Mouse (Mus musculus): ENCODE data around the gene Krt24. TPM values are rescaled to one million over a fixed set of nuclear protein-coding genes. Genes with fewer than 3 reads are reported as not detected.
A peak's percentile ranks its signal among the peaks of the same experiment; 100 is the strongest.
"Not testable (repeated sequence)": the region's sequence is repeated elsewhere in the genome, so short reads cannot be mapped to it uniquely, and the experiment has no call there.

The Krt24 gene
- polyA plus RNA-seq, 1 experiment from 2014 or later = not detected

DNA sequence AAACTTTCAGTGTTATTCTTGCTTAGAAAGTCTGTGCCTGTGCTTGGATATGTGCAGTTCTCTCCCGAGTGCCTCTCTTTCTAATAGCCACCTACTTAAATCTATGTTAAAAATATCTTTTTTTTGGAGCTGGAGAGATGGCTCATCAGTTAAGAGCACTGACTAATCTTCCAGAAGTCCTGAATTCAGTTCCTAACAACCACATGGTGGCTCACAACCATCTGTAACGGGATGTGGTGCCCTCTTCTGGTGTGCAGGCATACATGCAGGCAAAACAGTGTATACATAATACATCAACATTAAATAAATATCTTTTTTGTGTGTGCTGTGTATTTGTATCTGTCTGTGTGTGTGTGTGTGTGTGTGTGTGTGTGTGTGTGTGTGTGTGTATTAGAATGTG lies 31.2 kb downstream of the Krt24 start:
- Histone ChIP-seq H3K9me3 (ENCODE audit: control insufficient read depth, low read length) (no peaks in the 10 kb centered on the region), H3K4me1 (ENCODE audit: control insufficient read depth in 2 of 2, insufficient read depth in 2 of 2, low read length in 2 of 2) (0 out of 4 replicates have a peak, but pooled peaks cover 0 to 2% of the 10 kb centered on the region in 2 experiments), H3K36me3 (ENCODE audit: control insufficient read depth, insufficient read depth, low read length) (no peaks in the 10 kb centered on the region), H3K4me2 (ENCODE audit: low read length) (no peak overlapping the region), H3K27me3 (ENCODE audit: control insufficient read depth, insufficient read depth, low read length) (no peaks in the 10 kb centered on the region), H3K4me3 (ENCODE audit: control insufficient read depth in 1 of 2, insufficient read depth in 1 of 2, low read depth in 1 of 2, low read length in 2 of 2) (no peak overlapping the region), H3K27ac (replicated peaks in 1 of 2; ENCODE audit: control insufficient read depth in 1 of 2, insufficient read depth in 1 of 2, low read depth in 2 of 2, low read length in 2 of 2) (no peak overlapping the region), H3K9ac (ENCODE audit: low read length) (no peak overlapping the region)
- 60% methylated on average over 2 of the region's 2 CpGs for WGBS
- ATAC-seq (ENCODE audit: insufficient number of reproducible peaks, insufficient read depth, low FRiP score, low read depth) = no peak

DNA sequence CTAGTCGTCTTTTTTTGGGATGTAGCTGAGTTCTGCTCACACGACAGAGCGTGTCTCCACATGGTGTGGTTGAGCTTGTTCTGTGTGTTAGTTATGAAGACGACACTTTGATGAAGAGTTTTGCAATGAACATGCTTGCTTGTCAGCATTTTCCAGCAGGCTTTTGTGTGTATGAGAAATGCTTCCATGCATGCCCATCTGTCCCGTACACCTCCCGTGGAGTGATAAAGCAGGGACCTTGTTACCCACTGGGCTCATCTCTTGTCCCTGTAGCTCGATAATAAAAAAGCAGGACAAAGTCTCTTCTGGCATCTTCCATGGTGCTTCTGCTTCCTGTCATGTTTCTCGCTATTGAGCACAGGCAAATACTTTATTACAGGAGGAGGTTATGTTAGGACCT lies 32.4 kb downstream of the Krt24 start:
- Histone ChIP-seq H3K4me3 (ENCODE audit: control insufficient read depth in 1 of 2, insufficient read depth in 1 of 2, low read depth in 1 of 2, low read length in 2 of 2) (no peak overlapping the region), H3K4me2 (ENCODE audit: low read length) (no peak overlapping the region), H3K27me3 (ENCODE audit: control insufficient read depth, insufficient read depth, low read length) (no peaks in the 10 kb centered on the region), H3K9me3 (ENCODE audit: control insufficient read depth, low read length) (no peaks in the 10 kb centered on the region), H3K36me3 (ENCODE audit: control insufficient read depth, insufficient read depth, low read length) (no peaks in the 10 kb centered on the region), H3K9ac (ENCODE audit: low read length) (no peak overlapping the region), H3K27ac (replicated peaks in 1 of 2; ENCODE audit: control insufficient read depth in 1 of 2, insufficient read depth in 1 of 2, low read depth in 2 of 2, low read length in 2 of 2) (no peak overlapping the region), H3K4me1 (ENCODE audit: control insufficient read depth in 2 of 2, insufficient read depth in 2 of 2, low read length in 2 of 2) (0 out of 4 replicates have a peak, but pooled peaks cover 0 to 2% of the 10 kb centered on the region in 2 experiments)
- WGBS = 72% methylated on average over 8 of the region's 8 CpGs
- no peak for ATAC-seq (ENCODE audit: insufficient number of reproducible peaks, insufficient read depth, low FRiP score, low read depth)

DNA sequence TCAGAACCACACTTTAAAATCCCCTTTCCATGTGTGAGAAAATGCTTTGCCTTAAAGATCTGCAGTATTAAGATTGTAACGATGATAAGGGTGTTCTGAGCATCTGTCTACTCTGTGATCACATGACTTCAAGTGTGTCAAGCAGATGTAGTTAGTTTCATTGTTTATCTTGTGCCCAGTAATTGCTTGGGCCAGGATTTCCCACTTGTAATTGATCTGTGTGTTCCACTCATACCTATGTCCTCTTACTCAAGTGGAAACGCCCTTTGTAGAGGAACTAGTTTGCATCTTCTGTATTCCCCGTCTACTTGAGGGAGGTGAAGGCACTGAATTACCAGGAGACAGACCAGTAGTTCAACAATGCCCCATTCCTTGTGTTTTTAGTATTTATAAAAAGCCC lies 34.4 kb downstream of the Krt24 start:
- Histone ChIP-seq H3K27me3 (ENCODE audit: control insufficient read depth, insufficient read depth, low read length) (no peaks in the 10 kb centered on the region), H3K9me3 (ENCODE audit: control insufficient read depth, low read length) (no peaks in the 10 kb centered on the region), H3K27ac (replicated peaks in 1 of 2; ENCODE audit: control insufficient read depth in 1 of 2, insufficient read depth in 1 of 2, low read depth in 2 of 2, low read length in 2 of 2) (no peak overlapping the region), H3K9ac (ENCODE audit: low read length) (no peak overlapping the region), H3K36me3 (ENCODE audit: control insufficient read depth, insufficient read depth, low read length) (no peaks in the 10 kb centered on the region), H3K4me3 (ENCODE audit: control insufficient read depth in 1 of 2, insufficient read depth in 1 of 2, low read depth in 1 of 2, low read length in 2 of 2) (no peak overlapping the region), H3K4me1 (ENCODE audit: control insufficient read depth in 2 of 2, insufficient read depth in 2 of 2, low read length in 2 of 2) (0 out of 4 replicates have a peak, but pooled peaks cover 0 to 2% of the 10 kb centered on the region in 2 experiments), H3K4me2 (ENCODE audit: low read length) (no peak overlapping the region)
- 61% methylated on average over 3 of the region's 3 CpGs for WGBS
- no peak for ATAC-seq (ENCODE audit: insufficient number of reproducible peaks, insufficient read depth, low FRiP score, low read depth)

DNA sequence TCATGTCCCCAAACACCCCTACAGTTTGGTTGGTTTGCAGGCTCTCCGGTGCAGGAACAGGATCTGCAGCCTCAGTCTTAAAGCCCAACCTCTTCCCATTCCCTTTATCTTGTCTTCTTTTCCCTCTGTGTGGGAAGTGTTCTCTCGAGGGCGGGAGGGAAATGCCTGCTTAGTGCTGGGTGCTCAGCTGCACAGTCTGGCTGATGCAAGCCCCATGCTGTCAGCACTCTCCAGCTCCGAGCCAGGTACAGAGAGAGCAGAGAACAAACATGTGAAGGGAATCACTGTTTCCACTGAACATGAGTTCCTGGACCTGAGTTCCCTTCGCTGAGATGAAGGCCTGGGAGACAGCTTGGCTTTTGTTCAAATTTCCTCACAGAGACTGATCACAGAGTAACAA lies 34.8 kb downstream of the Krt24 start:
- Histone ChIP-seq H3K4me1 (ENCODE audit: control insufficient read depth in 2 of 2, insufficient read depth in 2 of 2, low read length in 2 of 2) (0 out of 4 replicates have a peak, but pooled peaks cover 0 to 2% of the 10 kb centered on the region in 2 experiments), H3K9ac (ENCODE audit: low read length) (no peak overlapping the region), H3K36me3 (ENCODE audit: control insufficient read depth, insufficient read depth, low read length) (no peaks in the 10 kb centered on the region), H3K27ac (replicated peaks in 1 of 2; ENCODE audit: control insufficient read depth in 1 of 2, insufficient read depth in 1 of 2, low read depth in 2 of 2, low read length in 2 of 2) (no peak overlapping the region), H3K27me3 (ENCODE audit: control insufficient read depth, insufficient read depth, low read length) (no peaks in the 10 kb centered on the region), H3K4me3 (ENCODE audit: control insufficient read depth in 1 of 2, insufficient read depth in 1 of 2, low read depth in 1 of 2, low read length in 2 of 2) (no peak overlapping the region), H3K9me3 (ENCODE audit: control insufficient read depth, low read length) (no peaks in the 10 kb centered on the region), H3K4me2 (ENCODE audit: low read length) (no peak overlapping the region)
- no peak for ATAC-seq (ENCODE audit: insufficient number of reproducible peaks, insufficient read depth, low FRiP score, low read depth)
- WGBS = 23% methylated on average over 5 of the region's 5 CpGs

DNA sequence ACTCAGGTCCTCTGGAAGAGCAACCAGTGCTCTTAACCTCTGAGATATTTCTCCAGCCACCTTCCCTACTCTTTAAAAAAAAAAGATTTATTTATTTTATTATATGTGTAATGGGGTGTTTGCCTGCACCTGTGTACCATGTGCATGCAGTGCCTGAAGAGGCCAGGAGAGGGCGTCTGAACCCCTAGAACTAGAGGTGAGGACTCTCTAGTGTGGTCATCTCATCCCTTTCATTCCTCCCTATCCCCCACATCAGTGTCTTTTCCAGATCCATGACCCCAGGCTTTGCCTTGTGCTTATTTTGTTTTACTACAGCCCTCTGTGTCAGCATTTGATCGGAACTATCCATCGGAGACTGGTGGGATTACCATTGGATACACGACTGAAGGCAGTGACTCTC lies 35.9 kb downstream of the Krt24 start:
- H3K36me3 ChIP-seq (ENCODE audit: control insufficient read depth, insufficient read depth, low read length) = no peaks in the 10 kb centered on the region
- H3K27ac ChIP-seq (replicated peaks in 1 of 2; ENCODE audit: control insufficient read depth in 1 of 2, insufficient read depth in 1 of 2, low read depth in 2 of 2, low read length in 2 of 2) = no peak overlapping the region
- 0 out of 4 replicates have a peak, but pooled peaks cover 0 to 2% of the 10 kb centered on the region in 2 experiments for H3K4me1 ChIP-seq (ENCODE audit: control insufficient read depth in 2 of 2, insufficient read depth in 2 of 2, low read length in 2 of 2)
- H3K27me3 ChIP-seq (ENCODE audit: control insufficient read depth, insufficient read depth, low read length) = no peaks in the 10 kb centered on the region
- no peaks in the 10 kb centered on the region for H3K9me3 ChIP-seq (ENCODE audit: control insufficient read depth, low read length)
- no peak overlapping the region for H3K4me3 ChIP-seq (ENCODE audit: control insufficient read depth in 1 of 2, insufficient read depth in 1 of 2, low read depth in 1 of 2, low read length in 2 of 2)
- no peak overlapping the region for H3K9ac ChIP-seq (ENCODE audit: low read length)
- ATAC-seq (ENCODE audit: insufficient number of reproducible peaks, insufficient read depth, low FRiP score, low read depth) = no peak
- H3K4me2 ChIP-seq (ENCODE audit: low read length) = no peak overlapping the region
- 60% methylated on average over 4 of the region's 4 CpGs for WGBS

DNA sequence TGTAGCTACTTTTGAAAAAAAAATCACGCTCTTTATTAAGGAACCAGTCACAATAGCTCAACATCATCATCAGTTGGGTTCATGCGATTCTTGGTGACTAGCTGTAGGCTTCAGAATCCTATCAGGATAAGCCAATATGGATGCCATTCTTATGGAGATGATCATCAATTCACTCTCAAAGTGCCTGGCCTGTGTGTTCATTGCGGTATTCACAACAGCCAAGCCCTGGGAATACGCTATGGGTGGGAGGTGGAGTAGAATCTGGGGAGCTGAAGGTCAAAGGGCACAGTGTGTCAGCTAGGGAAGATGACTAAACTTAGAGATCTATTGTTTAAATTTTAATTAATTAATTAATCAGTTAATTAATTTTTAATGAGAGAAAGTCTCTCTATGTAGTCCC lies 37.1 kb downstream of the Krt24 start:
- Histone ChIP-seq H3K4me2 (ENCODE audit: low read length) (no peak overlapping the region), H3K9me3 (ENCODE audit: control insufficient read depth, low read length) (no peaks in the 10 kb centered on the region), H3K4me1 (ENCODE audit: control insufficient read depth in 2 of 2, insufficient read depth in 2 of 2, low read length in 2 of 2) (0 out of 4 replicates have a peak, but pooled peaks cover 0 to 4% of the 10 kb centered on the region in 2 experiments), H3K27me3 (ENCODE audit: control insufficient read depth, insufficient read depth, low read length) (no peaks in the 10 kb centered on the region), H3K36me3 (ENCODE audit: control insufficient read depth, insufficient read depth, low read length) (no peaks in the 10 kb centered on the region), H3K27ac (replicated peaks in 1 of 2; ENCODE audit: control insufficient read depth in 1 of 2, insufficient read depth in 1 of 2, low read depth in 2 of 2, low read length in 2 of 2) (no peak overlapping the region), H3K9ac (ENCODE audit: low read length) (no peak overlapping the region), H3K4me3 (ENCODE audit: control insufficient read depth in 1 of 2, insufficient read depth in 1 of 2, low read depth in 1 of 2, low read length in 2 of 2) (no peak overlapping the region)
- 90% methylated on average over 4 of the region's 4 CpGs for WGBS
- no peak for ATAC-seq (ENCODE audit: insufficient number of reproducible peaks, insufficient read depth, low FRiP score, low read depth)

DNA sequence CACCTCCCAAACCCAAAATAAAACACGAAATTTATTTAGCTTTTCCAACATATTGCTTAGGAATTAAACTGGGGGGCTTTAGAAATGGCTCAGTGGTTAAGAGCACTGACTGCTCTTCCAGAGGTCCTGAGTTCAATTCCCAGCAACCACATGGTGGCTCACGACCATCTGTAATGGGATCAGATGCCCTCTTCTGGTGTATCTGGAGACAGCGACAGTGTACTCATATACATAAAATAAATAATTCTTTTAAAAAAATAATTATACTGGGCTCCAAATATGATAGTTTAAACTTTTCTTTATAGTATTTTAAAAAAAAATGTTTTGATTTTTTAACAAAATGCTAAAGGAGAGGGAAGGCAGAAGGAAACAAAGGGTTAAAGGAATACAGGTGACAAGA lies 40.5 kb downstream of the Krt24 start:
- H3K27me3 ChIP-seq (ENCODE audit: control insufficient read depth, insufficient read depth, low read length); H3K9me3 ChIP-seq (ENCODE audit: control insufficient read depth, low read length); H3K27ac ChIP-seq (replicated peaks in 1 of 2; ENCODE audit: control insufficient read depth in 1 of 2, insufficient read depth in 1 of 2, low read depth in 2 of 2, low read length in 2 of 2); H3K9ac ChIP-seq (ENCODE audit: low read length); ATAC-seq (ENCODE audit: insufficient number of reproducible peaks, insufficient read depth, low FRiP score, low read depth); H3K4me3 ChIP-seq (ENCODE audit: control insufficient read depth in 1 of 2, insufficient read depth in 1 of 2, low read depth in 1 of 2, low read length in 2 of 2); H3K36me3 ChIP-seq (ENCODE audit: control insufficient read depth, insufficient read depth, low read length); H3K4me1 ChIP-seq (ENCODE audit: control insufficient read depth in 2 of 2, insufficient read depth in 2 of 2, low read length in 2 of 2): not testable (repeated sequence)
- H3K4me2 ChIP-seq (ENCODE audit: low read length) = peak overlapping the region; percentile 72; the same call in 1 of the 2 replicates
- 40% methylated on average over 3 of the region's 3 CpGs for WGBS

DNA sequence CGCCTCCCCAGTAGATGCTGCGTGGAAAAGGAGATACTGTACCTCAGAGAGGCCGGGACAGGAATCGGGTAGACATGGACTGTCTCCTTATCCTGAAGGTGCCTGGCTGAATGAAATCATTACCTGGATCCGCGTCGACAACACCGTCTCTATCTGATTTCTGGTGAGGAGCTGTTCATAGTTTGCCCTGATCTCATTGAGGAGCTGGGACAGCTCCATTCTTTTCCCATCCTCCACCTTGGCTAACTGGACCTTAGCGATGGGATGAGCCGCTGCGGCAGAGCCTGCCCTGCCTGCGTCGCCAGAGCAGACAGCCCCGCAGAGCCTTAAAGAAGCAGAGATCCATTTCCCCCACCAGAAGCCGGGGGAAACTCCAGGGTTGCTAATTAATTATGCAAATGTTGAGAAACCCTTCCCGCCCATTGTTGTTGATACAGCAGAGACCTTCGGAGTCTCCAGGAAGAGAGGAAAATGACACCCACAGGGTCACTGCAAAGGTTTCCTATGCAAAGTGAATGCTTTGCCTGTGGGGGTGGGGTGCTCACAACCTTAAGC lies 41.2 kb downstream of the Krt24 start, which contains the start of gene Krt222:
Gene Krt222 (minus strand): TSS at position 266 of the 555 bp plus-strand sequence.
- H3K36me3 ChIP-seq (ENCODE audit: control insufficient read depth, insufficient read depth, low read length) = no peaks in the 10 kb centered on the region
- peak within 1 kb of the TSS; percentile 64 for H3K9ac ChIP-seq (ENCODE audit: low read length)
- ATAC-seq (ENCODE audit: insufficient number of reproducible peaks, insufficient read depth, low FRiP score, low read depth) = no peak
- no peaks in the 10 kb centered on the region for H3K9me3 ChIP-seq (ENCODE audit: control insufficient read depth, low read length)
- WGBS = 3% methylated on average over 17 of the region's 17 CpGs
- peak within 1 kb of the TSS; percentile 35 to 45 for H3K4me3 ChIP-seq (ENCODE audit: control insufficient read depth in 1 of 2, insufficient read depth in 1 of 2, low read depth in 1 of 2, low read length in 2 of 2)
- H3K4me1 ChIP-seq (ENCODE audit: control insufficient read depth in 2 of 2, insufficient read depth in 2 of 2, low read length in 2 of 2) = 0 out of 4 replicates have a peak, but pooled peaks cover 0 to 2% of the 10 kb centered on the region in 2 experiments
- H3K4me2 ChIP-seq (ENCODE audit: low read length) = peak within 1 kb of the TSS; percentile 72
- no peaks in the 10 kb centered on the region for H3K27me3 ChIP-seq (ENCODE audit: control insufficient read depth, insufficient read depth, low read length)
- peak within 1 kb of the TSS in 1 of 2 experiments; percentile 42; a peak in 2 of 4 replicates for H3K27ac ChIP-seq (replicated peaks in 1 of 2; ENCODE audit: control insufficient read depth in 1 of 2, insufficient read depth in 1 of 2, low read depth in 2 of 2, low read length in 2 of 2)
